Mouse (Mus musculus) right cerebral cortex, adult 18-20 months (tissue): ENCODE measurements at regions not wholly inside any gene's neighbourhood (a gene's known extent, or its start where the extent isn't known, plus 50 kb on each side); places are given as distances from the start of the nearest gene placed in this dataset.

ENCODE experiments used
- DNase-seq: peaks from one replicate; pipeline ENCODE4 v3.0.0; 2022; ENCODE audit warnings: mixed read lengths

DNA sequence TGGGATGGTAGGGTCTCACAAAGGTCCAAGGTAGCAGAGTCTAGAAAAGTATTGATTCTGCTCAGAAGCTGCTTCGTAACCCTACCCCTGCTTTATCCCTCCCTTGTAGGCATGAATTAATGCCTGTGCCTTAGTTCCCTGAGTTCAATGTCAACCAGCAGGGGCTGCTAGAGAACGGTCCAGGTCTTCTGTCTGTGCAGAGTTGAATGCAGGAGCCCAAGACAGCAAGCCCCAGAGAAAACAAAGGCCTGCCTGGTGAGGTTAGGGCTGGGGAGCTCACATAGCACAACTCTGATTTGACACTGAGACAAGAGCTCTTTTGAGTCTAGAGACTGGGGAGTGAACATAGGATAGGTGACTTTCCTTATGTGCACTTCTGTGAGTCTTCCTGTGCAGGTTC is 56.6 kb downstream of the Olig3 start:
- DNase-seq, result no peak

DNA sequence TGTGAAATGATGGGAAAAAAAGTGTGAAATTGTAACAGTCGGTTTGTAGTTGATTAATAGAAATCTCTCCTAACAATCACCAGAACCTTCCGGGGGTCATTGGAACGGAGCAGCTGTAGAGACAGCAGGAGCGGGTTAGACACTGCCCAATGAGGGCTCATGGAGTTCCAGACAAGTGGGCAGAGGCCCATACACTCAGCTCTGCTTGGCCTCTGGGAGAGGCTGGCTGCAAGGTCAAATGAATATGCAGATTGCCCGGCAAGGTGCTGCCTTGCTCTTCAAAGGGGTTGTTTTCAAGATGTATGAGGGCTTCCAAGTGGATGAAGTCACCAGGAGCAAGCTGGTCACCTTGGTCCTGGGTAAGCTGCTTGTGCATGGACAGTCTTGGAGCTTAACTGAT is 57.6 kb downstream of the Olig3 start:
- no peak for DNase-seq

DNA sequence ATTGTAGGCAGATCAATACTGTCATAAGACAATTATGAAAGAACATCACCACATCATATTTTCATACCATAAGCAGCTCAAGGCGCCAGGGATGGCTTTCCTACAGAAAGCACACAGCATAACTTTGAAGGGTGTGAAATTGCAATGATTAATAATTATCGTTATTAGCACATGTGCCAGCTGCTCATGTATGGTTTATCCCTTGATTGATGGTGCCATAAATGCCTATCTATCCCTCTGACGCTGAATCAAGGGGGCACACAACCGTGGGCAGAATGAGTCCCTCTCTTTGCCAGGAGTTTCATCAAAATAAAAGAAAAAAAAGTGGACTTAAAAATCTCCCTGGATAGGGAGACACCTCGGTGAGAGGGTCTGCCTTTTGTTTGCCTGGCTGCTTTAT is 58.5 kb downstream of the Olig3 start:
- DNase-seq, result no peak

GRCm38 (mm10) chr10:19424030-19424429 is 67.7 kb downstream of the Olig3 start:
- DNase-seq, result no peak

- no peak for DNase-seq
These were observed 68.6 kb downstream of the Olig3 start for GRCm38 (mm10) chr10:19424961-19425360.

DNA sequence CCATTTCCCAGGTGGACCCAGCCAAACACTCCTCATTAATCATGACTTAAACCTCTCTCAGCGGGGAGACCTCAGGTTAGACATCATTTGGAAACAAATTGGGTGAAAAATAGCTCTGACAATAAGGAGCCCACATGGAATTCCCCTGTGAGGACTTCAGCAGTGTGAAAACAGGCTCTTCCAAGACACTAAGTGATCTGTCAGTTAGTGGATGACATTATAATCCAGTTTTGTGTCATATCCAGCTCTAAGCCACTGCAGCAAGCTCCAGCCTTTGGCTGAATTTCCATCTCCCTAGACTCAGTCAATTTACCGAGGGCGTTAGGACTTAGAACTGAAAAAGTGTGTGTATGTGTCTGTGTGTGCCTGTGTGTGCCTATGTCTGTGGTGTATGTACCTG is 70.5 kb downstream of the Olig3 start:
- no peak for DNase-seq

DNA sequence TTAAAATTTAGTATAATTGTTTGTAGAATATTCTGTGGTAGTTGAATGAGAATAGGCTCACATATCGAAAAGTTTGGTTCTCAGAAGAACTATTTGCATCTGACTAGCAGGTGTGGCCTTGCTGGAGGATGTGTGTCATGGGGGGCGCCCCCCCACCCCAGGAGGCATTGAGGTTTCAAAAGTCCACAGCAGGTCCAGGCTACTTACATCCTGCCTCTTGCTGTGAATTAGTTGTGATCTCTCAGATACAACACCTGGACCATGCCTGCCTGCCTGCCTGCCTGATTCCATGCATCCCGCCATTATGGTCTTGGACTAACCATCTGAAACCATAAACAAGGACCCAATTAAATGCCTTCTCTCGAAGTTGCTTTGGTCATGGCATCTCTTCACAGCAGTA is 76.2 kb downstream of the Olig3 start:
- DNase-seq, result no peak

- DNase-seq, result no peak
These were observed 78.3 kb downstream of the Olig3 start for GRCm38 (mm10) chr10:19434661-19435060.

GRCm38 (mm10) chr10:19441807-19442206 is 85.5 kb downstream of the Olig3 start:
- DNase-seq, result no peak

DNA sequence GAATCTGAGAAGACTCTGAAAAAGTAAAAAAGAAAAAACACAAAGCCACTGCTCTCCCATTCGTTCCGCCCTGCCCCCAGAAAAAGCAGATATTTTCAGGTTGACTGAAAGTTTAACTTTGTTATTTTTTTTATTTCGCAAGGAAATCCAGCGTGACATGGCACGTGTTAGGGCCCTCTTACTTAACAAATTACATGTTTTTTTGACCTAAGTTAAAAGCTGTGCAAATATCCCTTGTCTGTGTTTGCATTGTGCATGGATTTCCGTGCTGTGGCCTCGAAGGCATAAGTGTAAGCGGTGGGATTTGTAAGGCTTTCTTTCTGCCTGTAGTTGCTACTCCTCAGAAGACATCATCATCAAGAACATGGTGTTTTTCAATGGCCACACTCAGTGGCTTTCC is 87.2 kb downstream of the Olig3 start:
- DNase-seq, result no peak

GRCm38 (mm10) chr10:19448838-19449559 is 92.7 kb downstream of the Olig3 start:
- no peak for DNase-seq

- DNase-seq, result no peak
These were observed 102.7 kb downstream of the Olig3 start for GRCm38 (mm10) chr10:19459053-19459452.

DNA sequence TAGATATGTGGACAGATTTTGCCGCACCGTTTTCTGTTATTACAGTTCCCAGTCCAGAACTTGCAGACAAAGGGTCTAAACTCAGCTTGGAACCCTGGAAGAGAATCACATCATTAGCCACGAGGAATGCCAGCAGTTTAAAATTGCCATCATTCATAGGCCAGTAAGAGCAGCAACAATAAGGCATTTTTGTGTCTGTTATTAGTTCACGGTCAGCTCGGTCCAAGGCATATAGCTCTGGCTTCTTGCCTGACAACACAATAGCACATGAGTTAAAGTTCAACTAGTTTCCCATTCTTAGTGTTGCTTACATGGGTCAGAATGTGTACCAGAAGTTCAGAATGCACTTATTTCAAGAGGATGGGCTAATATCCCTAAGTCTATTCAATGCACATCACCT is 103.4 kb downstream of the Olig3 start:
- no peak for DNase-seq

- DNase-seq, result no peak
These were observed 103.8 kb downstream of the Olig3 start for GRCm38 (mm10) chr10:19460164-19460563.

DNA sequence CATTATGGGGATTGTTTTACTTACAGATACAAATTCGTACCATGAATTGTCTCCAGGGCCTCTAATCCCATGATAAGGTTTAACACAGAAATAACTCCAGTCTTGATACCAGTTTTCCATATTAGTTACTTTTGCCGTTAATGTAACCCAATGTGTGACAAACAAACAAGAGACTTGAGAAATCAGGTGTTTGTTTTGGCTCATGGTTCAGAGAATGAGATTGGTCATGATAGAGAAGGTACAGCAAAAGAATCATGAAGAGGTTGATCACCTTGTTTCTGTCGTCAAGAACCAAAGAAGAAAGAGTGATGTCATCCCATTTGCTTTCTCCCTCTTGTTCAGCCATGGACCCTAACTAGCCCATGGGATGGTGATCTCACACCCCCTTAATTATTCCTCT is 107.5 kb downstream of the Olig3 start:
- no peak for DNase-seq

- no peak for DNase-seq
These were observed 108.2 kb downstream of the Olig3 start for GRCm38 (mm10) chr10:19464504-19464903.

DNA sequence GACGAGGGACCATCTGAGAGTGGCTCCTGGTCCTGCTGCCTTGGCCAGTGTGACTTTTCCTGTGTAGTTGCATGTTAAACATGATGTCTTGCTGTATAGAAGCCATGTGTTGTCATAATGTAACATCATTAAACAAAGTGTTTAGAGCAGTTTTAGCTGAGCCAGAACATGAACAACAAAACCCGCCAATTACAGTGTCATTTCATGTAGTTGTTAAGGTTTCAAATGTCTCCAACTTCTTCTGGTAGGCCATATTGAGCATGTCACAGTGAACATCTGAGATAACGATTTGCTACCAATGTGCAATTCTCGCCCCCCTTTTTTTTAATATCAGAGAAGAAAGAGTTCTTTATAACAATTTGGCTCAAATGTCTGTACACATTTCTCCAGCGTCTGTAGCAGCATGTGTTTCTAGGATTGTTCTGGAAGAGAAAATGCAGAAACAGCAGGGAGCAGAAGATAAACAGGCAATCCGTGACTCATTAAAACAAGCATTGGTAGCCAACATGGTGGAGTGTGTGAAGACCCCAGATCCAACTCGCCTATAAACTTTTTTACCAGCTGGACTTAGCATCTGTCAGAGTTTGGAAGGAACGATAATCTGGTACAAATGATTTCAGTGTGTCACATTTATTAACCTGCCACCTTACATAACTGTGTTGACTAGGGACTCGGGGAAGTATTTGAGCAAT is 115.2 kb downstream of the Olig3 start:
- no peak for DNase-seq

DNA sequence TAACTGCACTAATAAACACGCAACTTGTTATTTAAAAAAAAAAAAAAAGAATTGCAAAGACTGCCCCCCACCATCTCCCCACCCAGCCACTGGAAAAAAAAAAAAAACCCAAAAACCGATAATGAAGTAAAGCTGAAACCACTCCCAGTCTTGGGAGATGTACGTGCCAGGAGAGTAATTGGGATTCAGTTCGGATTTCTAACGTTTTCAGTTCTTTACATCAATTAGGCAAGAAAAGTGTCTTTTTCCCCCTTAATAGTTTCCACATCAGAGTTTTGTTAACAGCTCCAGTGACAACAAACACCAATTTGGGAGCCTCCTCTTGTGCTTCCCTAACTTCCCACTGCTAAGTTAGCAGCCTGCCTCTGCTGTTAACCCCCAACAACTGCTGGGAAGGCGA is 115.7 kb downstream of the Olig3 start:
- DNase-seq, result no peak

DNA sequence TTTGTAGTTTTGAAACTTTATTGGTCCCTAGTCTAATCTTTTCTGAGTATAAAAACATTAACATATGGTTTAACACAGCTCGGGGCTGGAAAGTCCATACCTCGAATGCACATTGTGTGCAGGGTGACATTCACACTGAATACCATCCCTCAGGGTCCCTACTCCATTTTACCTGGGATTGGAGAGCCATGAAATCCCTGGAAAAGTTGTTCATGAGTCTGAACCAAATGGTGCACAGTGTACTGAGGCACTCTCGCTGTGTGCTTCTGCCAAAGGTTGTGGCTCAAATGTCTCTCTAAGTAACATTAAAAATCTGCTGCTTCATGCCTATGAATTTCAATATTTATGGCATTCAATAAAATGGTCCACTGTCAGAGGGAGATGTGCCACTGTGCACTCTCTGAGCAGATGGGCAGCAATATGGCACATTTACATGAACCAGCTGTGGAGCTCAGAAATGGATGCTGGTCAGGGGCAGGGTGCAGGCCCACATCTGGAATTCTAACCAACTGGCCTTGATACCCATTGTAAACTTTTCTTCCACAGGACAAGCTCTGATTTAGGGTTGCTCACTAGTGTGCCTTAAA is 116.7 kb downstream of the Olig3 start:
- no peak for DNase-seq

DNA sequence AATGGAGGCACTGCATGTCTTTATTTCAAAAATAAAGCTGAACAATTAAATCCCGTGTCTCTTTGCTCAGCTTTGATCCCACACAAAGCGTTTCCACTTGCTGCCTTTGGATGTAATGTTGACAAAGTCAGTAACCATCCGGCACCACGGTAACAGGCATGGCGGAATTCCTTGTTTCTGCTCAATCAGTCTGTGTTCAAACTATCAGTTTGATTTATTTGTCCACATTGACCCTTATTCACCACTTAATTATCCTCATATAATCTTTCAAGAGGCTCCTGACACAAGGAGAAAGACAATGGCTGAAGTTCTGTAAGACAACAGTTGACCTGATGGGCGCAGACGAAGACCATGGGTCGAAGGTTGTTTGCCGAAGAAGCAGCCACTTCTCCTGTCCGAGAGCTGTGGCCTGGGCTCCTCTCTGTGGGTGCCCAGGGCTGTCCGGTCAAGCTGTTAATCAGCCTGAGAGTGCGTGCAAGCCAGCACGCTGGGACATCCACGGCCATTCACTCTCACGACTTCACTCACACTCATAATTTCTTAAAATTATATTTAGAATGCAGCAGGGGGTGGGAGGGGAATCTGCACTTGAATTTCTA is 106.1 kb upstream of the Ifngr1 start:
- no peak for DNase-seq

- DNase-seq, result no peak
These were observed 101.2 kb upstream of the Ifngr1 start for GRCm38 (mm10) chr10:19490500-19490899.

- DNase-seq, result peak; percentile 21
These were observed 100.0 kb upstream of the Ifngr1 start for GRCm38 (mm10) chr10:19491513-19492380.
